Mouse (Mus musculus) testis, adult 10 weeks (tissue): ENCODE results near the gene Phlda2. TPM values are rescaled to one million over a fixed set of nuclear protein-coding genes. Genes with fewer than 3 reads are reported as not detected.

Experiments
- polyA plus RNA-seq: library from polyadenylated mRNA; stranded (reverse); fragments of 350-450 nt; fragmentation: Illumina TruSeq; extraction: RNeasy Lipid Tissue Mini Kit (QIAGEN cat#74804); gene quantifications from one replicate; pipeline ENCODE4 v1.2.3, GENCODE M21; 2014; ENCODE audit warnings: low read depth, low replicate concordance

The Phlda2 gene
- polyA plus RNA-seq = not detected

GRCm38 (mm10) chr7:143502418-143503200, at the start of gene Phlda2:
Phlda2 (minus strand) TSS chr7:143503150.

DNA sequence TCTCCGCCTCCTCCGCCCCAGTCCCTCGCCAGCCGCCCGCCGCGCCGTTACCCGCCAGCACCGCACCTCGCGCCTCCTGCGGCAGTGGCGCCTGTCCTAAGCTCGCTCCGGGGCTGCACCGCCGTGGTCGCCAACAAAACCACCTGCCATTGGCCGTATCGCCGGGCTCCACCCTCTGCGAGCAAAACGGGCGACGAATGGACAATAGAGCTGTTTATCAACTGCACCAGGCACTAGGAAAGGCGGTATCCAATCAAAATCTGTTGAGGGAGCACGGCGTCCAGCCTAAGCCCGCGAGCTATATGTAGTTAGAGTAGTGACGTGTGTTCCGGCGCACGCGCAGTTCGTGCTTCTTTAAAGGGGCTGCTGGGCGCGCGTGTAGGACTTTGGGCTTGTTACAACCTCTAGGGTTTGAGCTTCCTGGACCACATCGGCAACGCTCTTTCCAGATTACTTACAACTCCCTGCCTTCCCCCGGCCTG, 46.1 kb upstream of the Phlda2 start, which contains the start of gene Nap1l4:
Nap1l4 (minus strand) TSS at position 131 of the 482 bp plus-strand sequence.

GRCm38 (mm10) chr7:143473347-143474101, 29.4 kb downstream of the Phlda2 start, which contains the start of gene Slc22a18:
Slc22a18 (plus strand) TSS chr7:143473736.

GRCm38 (mm10) chr7:143460874-143461273, 42.1 kb downstream of the Phlda2 start, which contains the start of gene Cdkn1c:
Cdkn1c (minus strand) TSS chr7:143461050.

Other genes with a start within 250 kb of the Phlda2 start
- 5.7 TPM for gene Cdkn1c, start 42.1 kb downstream of the Phlda2 start, polyA plus RNA-seq
- 0.39 TPM for gene Slc22a18, start 29.4 kb downstream of the Phlda2 start, polyA plus RNA-seq
- gene Nap1l4, start 46.0 kb upstream of the Phlda2 start, polyA plus RNA-seq = 131 TPM
- 20.1 TPM for gene Cars, start 96.9 kb upstream of the Phlda2 start, polyA plus RNA-seq
- gene Tnfrsf26, start 125.6 kb upstream of the Phlda2 start, polyA plus RNA-seq = 0.06 TPM
- 1.5 TPM for gene Tnfrsf22, start 146.5 kb upstream of the Phlda2 start, polyA plus RNA-seq
- gene Tnfrsf23, start 182.7 kb upstream of the Phlda2 start, polyA plus RNA-seq = 0.71 TPM